Mouse (Mus musculus): Measurements from ENCODE around the gene Atg9b. TPM values are rescaled to one million over a fixed set of nuclear protein-coding genes. Genes with fewer than 3 reads are reported as not detected.

The Atg9b gene
- total and polyA plus RNA-seq, 2 experiments: 0.09 to 0.35 TPM

DNA sequence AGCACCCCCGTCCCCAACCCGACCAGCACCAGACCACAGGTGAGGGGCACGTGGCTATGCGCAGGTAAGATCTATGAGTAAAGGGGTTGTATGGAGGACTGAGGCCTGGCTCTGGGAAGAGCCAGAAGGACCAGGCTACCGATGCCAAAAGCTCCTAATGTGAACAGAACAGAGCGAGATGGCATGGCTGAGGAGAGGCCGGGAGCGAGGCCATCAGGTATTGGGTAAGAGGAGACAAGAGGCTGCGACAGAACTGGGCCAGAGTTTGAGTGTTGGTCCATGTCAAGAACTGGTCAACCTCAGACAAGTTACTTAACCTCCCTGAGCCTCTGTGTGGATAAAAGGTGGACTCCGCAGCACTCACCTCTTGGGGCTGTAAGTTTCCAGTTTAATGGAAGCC, 27.0 kb downstream of the Atg9b start:
- no peaks in the 10 kb centered on the region for H3K27me3 ChIP-seq (ENCODE audit: control insufficient read depth, insufficient read depth, low read length)
- no peaks in the 10 kb centered on the region for H3K36me3 ChIP-seq (ENCODE audit: control insufficient read depth, insufficient read depth, low read length)
- H3K9ac ChIP-seq (ENCODE audit: low read depth, low read length): peak overlapping the region; percentile 56
- H3K4me1 ChIP-seq (ENCODE audit: control insufficient read depth, insufficient read depth, low read length): no peaks in the 10 kb centered on the region
- H3K27ac ChIP-seq (replicated peaks; ENCODE audit: insufficient read depth, low read depth, low read length): peak overlapping the region; percentile 55
- H3K79me2 ChIP-seq (ENCODE audit: control insufficient read depth, insufficient read depth, low read length): no peaks in the 10 kb centered on the region
- no peak for TF ChIP-seq CTCF (IDR thresholded peaks at IDR 0.05; ENCODE audit: low read depth, low read length)
- no peak for TF ChIP-seq POLR2A (IDR thresholded peaks at IDR 0.05; ENCODE audit: extremely low read depth, insufficient read depth, low read length)
- WGBS: 82% methylated on average over 10 of the region's 10 CpGs
- no peak for DNase-seq (ENCODE audit: extremely low read depth, low read depth, low spot score)
- H3K4me3 ChIP-seq (ENCODE audit: insufficient read depth, low read depth, low read length): peak overlapping the region; percentile 60

DNA sequence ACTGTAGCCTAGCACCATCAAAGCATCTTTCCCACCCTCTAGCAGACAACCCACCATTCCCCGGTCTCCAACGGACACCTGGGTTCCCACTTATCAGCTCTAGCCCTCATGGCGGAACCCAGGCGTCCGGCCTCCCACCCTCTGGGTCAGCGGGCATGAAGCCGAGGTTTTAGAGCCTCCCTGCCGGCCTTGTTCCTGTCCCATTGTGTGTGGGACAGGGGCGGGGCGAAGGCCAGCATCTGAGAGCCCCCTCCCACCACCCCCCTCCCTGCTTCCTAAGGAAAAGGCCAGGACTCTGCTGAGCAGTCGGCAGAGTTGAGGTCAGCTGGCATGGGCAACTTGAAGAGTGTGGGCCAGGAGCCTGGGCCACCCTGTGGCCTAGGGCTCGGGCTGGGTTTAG, 27.4 kb downstream of the Atg9b start, which contains the start of gene Nos3:
TSS of gene Nos3 (plus strand) at position 303 of the 400 bp plus-strand sequence.
- peak within 1 kb of the TSS; percentile 55 for H3K27ac ChIP-seq (replicated peaks; ENCODE audit: insufficient read depth, low read depth, low read length)
- TF ChIP-seq POLR2A (IDR thresholded peaks at IDR 0.05; ENCODE audit: extremely low read depth, insufficient read depth, low read length) (no peak), CTCF (IDR thresholded peaks at IDR 0.05; ENCODE audit: low read depth, low read length) (no peak)
- no peaks in the 10 kb centered on the region for H3K36me3 ChIP-seq (ENCODE audit: control insufficient read depth, insufficient read depth, low read length)
- peak within 1 kb of the TSS; percentile 56 for H3K9ac ChIP-seq (ENCODE audit: low read depth, low read length)
- H3K4me3 ChIP-seq (ENCODE audit: insufficient read depth, low read depth, low read length): peak within 1 kb of the TSS; percentile 60
- no peaks in the 10 kb centered on the region for H3K27me3 ChIP-seq (ENCODE audit: control insufficient read depth, insufficient read depth, low read length)
- WGBS: 73% methylated on average over 12 of the region's 12 CpGs
- no peaks in the 10 kb centered on the region for H3K4me1 ChIP-seq (ENCODE audit: control insufficient read depth, insufficient read depth, low read length)
- DNase-seq (ENCODE audit: extremely low read depth, low read depth, low spot score): no peak
- no peaks in the 10 kb centered on the region for H3K79me2 ChIP-seq (ENCODE audit: control insufficient read depth, insufficient read depth, low read length)

DNA sequence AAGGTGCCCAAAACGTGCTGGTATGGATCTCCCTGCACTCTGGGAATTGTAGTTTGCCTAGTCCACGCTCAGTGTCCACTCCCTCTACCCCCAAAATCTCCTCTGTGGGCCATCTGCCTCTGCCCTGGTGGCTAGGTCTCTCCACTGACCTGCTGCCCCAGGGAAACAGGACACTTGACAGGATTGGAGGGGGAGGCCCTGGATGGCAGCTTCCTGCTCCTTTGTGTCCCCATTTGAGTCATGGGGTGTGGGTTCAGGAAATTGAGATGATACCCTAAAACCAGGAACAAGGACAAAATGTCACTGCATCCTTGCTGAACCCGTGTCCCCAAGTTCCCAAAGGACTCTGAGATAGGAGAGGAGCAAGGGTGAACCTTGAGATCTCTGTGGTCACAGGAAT, 27.9 kb downstream of the Atg9b start:
- Histone ChIP-seq H3K27me3 (ENCODE audit: control insufficient read depth, insufficient read depth, low read length) (no peaks in the 10 kb centered on the region), H3K27ac (replicated peaks; ENCODE audit: insufficient read depth, low read depth, low read length) (peak overlapping the region; percentile 10; the same call in 1 of the 2 replicates), H3K4me3 (ENCODE audit: insufficient read depth, low read depth, low read length) (no peak overlapping the region), H3K36me3 (ENCODE audit: control insufficient read depth, insufficient read depth, low read length) (no peaks in the 10 kb centered on the region), H3K9ac (ENCODE audit: low read depth, low read length) (no peak overlapping the region), H3K4me1 (ENCODE audit: control insufficient read depth, insufficient read depth, low read length) (no peaks in the 10 kb centered on the region), H3K79me2 (ENCODE audit: control insufficient read depth, insufficient read depth, low read length) (no peaks in the 10 kb centered on the region)
- WGBS: 62% methylated on average over 3 of the region's 3 CpGs
- TF ChIP-seq POLR2A (IDR thresholded peaks at IDR 0.05; ENCODE audit: extremely low read depth, insufficient read depth, low read length): no peak
- TF ChIP-seq CTCF (IDR thresholded peaks at IDR 0.05; ENCODE audit: low read depth, low read length): no peak
- DNase-seq (ENCODE audit: extremely low read depth, low read depth, low spot score): no peak

DNA sequence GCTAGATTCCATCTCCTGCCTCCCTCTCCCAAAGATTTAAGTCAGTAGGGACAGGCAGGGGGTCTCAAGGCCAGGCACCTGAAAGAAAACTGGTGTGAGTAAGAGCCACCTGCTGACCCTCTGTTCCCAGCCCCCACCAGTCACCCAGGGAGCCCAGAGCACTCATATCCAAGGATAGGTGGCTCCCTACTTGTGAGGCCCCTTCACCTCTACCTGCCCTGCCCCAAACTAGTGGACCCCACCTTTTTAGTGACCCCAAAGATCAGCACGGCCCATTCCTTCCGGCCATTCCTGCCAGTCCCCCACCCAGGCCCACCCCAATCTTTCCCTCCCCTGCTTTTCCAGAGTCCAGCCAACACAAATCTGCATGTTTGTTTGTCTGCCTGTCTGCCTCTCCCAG, 28.5 kb downstream of the Atg9b start:
- no peaks in the 10 kb centered on the region for H3K4me1 ChIP-seq (ENCODE audit: control insufficient read depth, insufficient read depth, low read length)
- no peaks in the 10 kb centered on the region for H3K36me3 ChIP-seq (ENCODE audit: control insufficient read depth, insufficient read depth, low read length)
- H3K27ac ChIP-seq (replicated peaks; ENCODE audit: insufficient read depth, low read depth, low read length): no peak overlapping the region
- no peaks in the 10 kb centered on the region for H3K79me2 ChIP-seq (ENCODE audit: control insufficient read depth, insufficient read depth, low read length)
- H3K4me3 ChIP-seq (ENCODE audit: insufficient read depth, low read depth, low read length): no peak overlapping the region
- TF ChIP-seq CTCF (IDR thresholded peaks at IDR 0.05; ENCODE audit: low read depth, low read length): no peak
- TF ChIP-seq POLR2A (IDR thresholded peaks at IDR 0.05; ENCODE audit: extremely low read depth, insufficient read depth, low read length): no peak
- H3K27me3 ChIP-seq (ENCODE audit: control insufficient read depth, insufficient read depth, low read length): no peaks in the 10 kb centered on the region
- no peak overlapping the region for H3K9ac ChIP-seq (ENCODE audit: low read depth, low read length)
- 60% methylated on average over 2 of the region's 2 CpGs for WGBS
- DNase-seq (ENCODE audit: extremely low read depth, low read depth, low spot score): no peak

DNA sequence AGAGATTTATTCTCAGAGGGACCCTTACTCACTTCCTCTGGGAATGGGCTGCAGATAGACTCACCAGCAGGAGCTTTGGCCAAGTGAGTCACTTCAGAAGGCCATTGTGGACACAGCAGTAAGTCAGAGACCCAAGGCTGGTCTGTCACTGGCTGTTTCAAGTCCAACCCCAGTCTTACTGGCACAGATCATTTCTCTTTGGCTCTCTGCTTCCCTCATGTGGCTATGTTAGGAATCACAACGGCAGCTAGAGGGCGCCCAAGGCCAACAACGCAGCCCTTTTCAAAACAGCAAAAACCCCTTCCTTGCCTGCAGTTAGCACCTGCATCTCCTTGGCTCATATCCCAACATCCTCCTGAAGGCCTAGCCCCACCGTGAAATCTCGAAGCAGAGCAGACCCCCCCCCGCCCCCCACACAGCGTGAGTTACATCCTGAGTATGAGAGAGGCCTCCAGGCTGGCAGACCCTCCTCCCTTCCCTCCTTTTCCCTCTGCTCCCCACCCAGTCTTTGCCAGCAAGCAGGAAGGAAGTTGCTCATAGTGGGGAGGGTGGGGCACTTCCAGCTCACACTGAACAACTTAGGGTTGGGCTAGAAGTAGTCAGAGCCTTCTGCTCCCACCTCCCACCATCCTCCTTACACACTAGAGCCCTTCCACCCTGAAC, 31.0 kb downstream of the Atg9b start:
- Histone ChIP-seq H3K79me2 (ENCODE audit: control insufficient read depth, insufficient read depth, low read length) (no peaks in the 10 kb centered on the region), H3K27ac (replicated peaks; ENCODE audit: insufficient read depth, low read depth, low read length) (no peak overlapping the region), H3K9ac (ENCODE audit: low read depth, low read length) (no peak overlapping the region), H3K27me3 (ENCODE audit: control insufficient read depth, insufficient read depth, low read length) (no peaks in the 10 kb centered on the region), H3K36me3 (ENCODE audit: control insufficient read depth, insufficient read depth, low read length) (no peaks in the 10 kb centered on the region), H3K4me1 (ENCODE audit: control insufficient read depth, insufficient read depth, low read length) (no peaks in the 10 kb centered on the region), H3K4me3 (ENCODE audit: insufficient read depth, low read depth, low read length) (no peak overlapping the region)
- WGBS: 8% methylated on average over 7 of the region's 7 CpGs
- TF ChIP-seq CTCF (IDR thresholded peaks at IDR 0.05; ENCODE audit: low read depth, low read length) (peak; percentile 95), POLR2A (IDR thresholded peaks at IDR 0.05; ENCODE audit: extremely low read depth, insufficient read depth, low read length) (no peak)
- peak; percentile 50 for DNase-seq (ENCODE audit: extremely low read depth, low read depth, low spot score)

DNA sequence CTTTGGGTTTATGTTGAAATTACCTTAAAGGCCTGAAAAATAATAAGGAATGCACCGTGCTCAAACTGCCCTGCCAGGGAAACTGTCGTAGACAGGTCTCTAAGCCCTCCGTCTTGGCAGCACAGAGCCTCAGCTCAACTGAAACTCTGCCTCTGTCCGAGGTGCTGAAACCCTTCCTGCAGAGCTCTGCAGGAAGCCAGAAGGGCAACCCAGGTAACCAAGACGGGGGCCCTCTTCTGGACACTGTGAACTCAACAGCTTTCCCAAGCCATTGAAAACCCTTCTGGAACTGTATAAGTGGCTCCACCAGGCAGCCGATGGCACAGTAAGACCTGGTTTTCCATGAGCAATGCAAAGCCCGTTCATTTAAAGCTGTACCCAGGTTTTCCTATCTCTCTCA, 34.5 kb downstream of the Atg9b start:
- no peaks in the 10 kb centered on the region for H3K36me3 ChIP-seq (ENCODE audit: control insufficient read depth, insufficient read depth, low read length)
- H3K27ac ChIP-seq (replicated peaks; ENCODE audit: insufficient read depth, low read depth, low read length): no peak overlapping the region
- no peak overlapping the region for H3K9ac ChIP-seq (ENCODE audit: low read depth, low read length)
- H3K4me3 ChIP-seq (ENCODE audit: insufficient read depth, low read depth, low read length): no peak overlapping the region
- no peaks in the 10 kb centered on the region for H3K79me2 ChIP-seq (ENCODE audit: control insufficient read depth, insufficient read depth, low read length)
- TF ChIP-seq CTCF (IDR thresholded peaks at IDR 0.05; ENCODE audit: low read depth, low read length) (peak; percentile 44; the same call in 1 of the 2 replicates), POLR2A (IDR thresholded peaks at IDR 0.05; ENCODE audit: extremely low read depth, insufficient read depth, low read length) (no peak)
- peak; percentile 39 for DNase-seq (ENCODE audit: extremely low read depth, low read depth, low spot score)
- 10% methylated on average over 7 of the region's 7 CpGs for WGBS
- peaks cover 10% of the 10 kb centered on the region; the same call in 1 of the 2 replicates for H3K27me3 ChIP-seq (ENCODE audit: control insufficient read depth, insufficient read depth, low read length)
- H3K4me1 ChIP-seq (ENCODE audit: control insufficient read depth, insufficient read depth, low read length): no peaks in the 10 kb centered on the region
